Mouse (Mus musculus) spleen, adult 2 months (tissue): ENCODE measurements around the gene Galnt2. TPM values are rescaled to one million over a fixed set of nuclear protein-coding genes. Genes with fewer than 3 reads are reported as not detected.
A peak's percentile ranks its signal among the peaks of the same experiment; 100 is the strongest.

Experiments
- DNase-seq, 2 experiments: peaks; one replicate each; pipeline versions ENCODE4 v3.0.0 to v3.0.0-alpha.2; 2012 to 2021; ENCODE audit warnings: low spot score in 2 of 2, low read depth in 1 of 2
- H3K27ac ChIP-seq: fragments of 200-500 bp; 2 replicates; pipeline ENCODE4 v1.5.1; 2012; ENCODE audit warnings: low read length, inconsistent platforms; ENCODE audit not compliant: insufficient read depth
- H3K27me3 ChIP-seq: fragments of 200-500 bp; 2 replicates; pipeline ENCODE4 v1.6.1; 2012; ENCODE audit warnings: mild to moderate bottlenecking, moderate library complexity, low read length, inconsistent platforms; ENCODE audit not compliant: control insufficient read depth, insufficient read depth
- H3K36me3 ChIP-seq: fragments of 200-500 bp; 2 replicates; pipeline ENCODE4 v1.6.1; 2012; ENCODE audit warnings: mild to moderate bottlenecking, low read length, inconsistent platforms; ENCODE audit not compliant: control insufficient read depth, insufficient read depth
- H3K4me1 ChIP-seq: fragments of 200-500 bp; 2 replicates; pipeline ENCODE4 v1.6.1; 2011; ENCODE audit warnings: inconsistent platforms; ENCODE audit not compliant: control insufficient read depth, insufficient read depth, insufficient read length
- H3K4me3 ChIP-seq: fragments of 200-500 bp; 2 replicates; pipeline ENCODE4 v1.5.1; 2011; ENCODE audit warnings: mild to moderate bottlenecking, inconsistent platforms; ENCODE audit not compliant: insufficient read depth, insufficient read length; ENCODE audit errors: extremely low read depth
- CTCF ChIP-seq: fragments of 200-500 bp; IDR thresholded peaks from 2 replicates; pipeline ENCODE4 v1.5.1; 2011; ENCODE audit warnings: mild to moderate bottlenecking, inconsistent platforms; ENCODE audit not compliant: insufficient read depth, insufficient read length, insufficient replicate concordance; ENCODE audit errors: extremely low read depth
- POLR2A ChIP-seq: fragments of 200-500 bp; IDR thresholded peaks from 2 replicates; pipeline ENCODE4 v1.6.1; 2011; ENCODE audit warnings: low read depth, low read length, inconsistent platforms
- WGBS: fragments of 180-500 bp; shearing (Covaris S2); methylation state at CpG from one replicate; pipeline ENCODE4 v1.1.7; 2018; 5-methylcytosine and 5-hydroxymethylcytosine counted together
- polyA plus RNA-seq: library from polyadenylated mRNA; depleted of rRNA; stranded (reverse); fragments of >200 nt; gene quantifications from 2 replicates; pipeline ENCODE4 v1.2.3, GENCODE M21; 2012

Gene Galnt2
- polyA plus RNA-seq, 1 experiment: 9.4 TPM

DNA sequence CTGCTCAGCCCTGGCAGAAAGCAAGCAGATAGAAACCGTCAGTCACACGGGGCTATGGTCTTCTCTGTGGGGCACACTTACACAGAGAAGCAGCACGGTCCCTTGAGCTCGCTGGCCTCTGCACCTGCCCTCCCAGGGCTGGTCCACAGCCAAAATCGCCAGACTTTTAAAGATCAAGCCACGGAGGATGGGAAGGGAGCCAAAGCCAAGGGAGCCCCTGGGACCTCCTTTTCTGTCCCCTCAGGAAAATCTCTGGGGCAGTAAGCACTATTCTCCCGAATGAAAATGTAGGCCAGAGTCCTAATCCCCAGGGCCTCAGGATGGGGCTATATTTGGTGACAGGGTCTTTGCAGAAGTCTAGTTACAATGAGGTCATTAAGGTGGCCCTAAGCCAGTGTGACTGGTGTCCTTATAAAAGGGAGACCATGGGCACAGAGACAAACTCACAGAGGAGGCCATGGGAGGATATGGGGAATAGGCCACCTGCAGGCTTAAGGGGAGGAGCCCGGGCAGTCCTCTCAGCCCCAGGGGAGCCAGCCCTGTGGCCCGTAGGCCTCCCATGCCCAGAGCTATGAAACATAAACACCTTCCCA is 53.9 kb downstream of the Galnt2 start:
- Histone ChIP-seq H3K27me3 (no peaks in the 10 kb centered on the region), H3K36me3 (no peaks in the 10 kb centered on the region), H3K4me1 (peaks cover 21% of the 10 kb centered on the region; the same call in 1 of the 2 replicates), H3K4me3 (no peak overlapping the region), H3K27ac (no peak overlapping the region)
- no peak for DNase-seq
- 35% methylated on average over 9 of the region's 9 CpGs for WGBS
- TF ChIP-seq POLR2A: no peak
- no peak for TF ChIP-seq CTCF

DNA sequence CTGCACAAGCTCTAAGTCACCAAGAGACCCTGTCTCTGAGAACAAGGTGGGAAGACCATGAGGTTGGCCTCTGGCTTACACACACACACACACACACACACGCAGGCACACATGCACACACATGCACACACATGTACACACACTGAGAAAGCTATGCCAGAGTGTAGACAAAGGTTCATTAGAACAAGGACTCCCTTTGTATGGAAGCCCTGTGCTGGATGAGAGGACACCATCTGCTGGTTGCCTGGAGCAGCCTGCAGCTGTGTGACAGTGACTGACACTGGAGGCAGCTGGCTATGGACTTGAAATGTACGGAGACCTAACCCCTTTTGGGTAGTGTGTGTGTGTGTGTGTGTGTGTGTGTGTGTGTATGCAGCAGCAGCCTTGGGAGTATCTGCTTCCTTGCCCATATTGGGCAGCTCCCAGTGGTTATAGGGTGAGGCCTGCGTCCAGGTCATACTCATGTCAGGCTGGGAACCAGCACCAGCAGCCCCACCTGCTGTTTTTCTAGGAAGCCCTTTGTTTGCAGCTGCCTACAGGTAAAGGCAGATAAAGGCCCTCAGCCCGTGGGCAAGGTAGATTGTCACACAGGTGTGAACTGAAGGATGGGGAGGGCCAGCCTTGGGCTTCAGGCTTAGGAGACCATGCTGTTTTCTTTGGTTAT is 55.4 kb downstream of the Galnt2 start:
- Histone ChIP-seq H3K4me3 (no peak overlapping the region), H3K36me3 (no peaks in the 10 kb centered on the region), H3K4me1 (peaks cover 21% of the 10 kb centered on the region; the same call in 1 of the 2 replicates), H3K27me3 (no peaks in the 10 kb centered on the region), H3K27ac (peak overlapping the region; percentile 15; the same call in 1 of the 2 replicates)
- 72% methylated on average over 4 of the region's 4 CpGs for WGBS
- DNase-seq: no peak
- TF ChIP-seq POLR2A (no peak), CTCF (0 out of 2 replicates have a peak, but pooled peaks have one; percentile 10)

DNA sequence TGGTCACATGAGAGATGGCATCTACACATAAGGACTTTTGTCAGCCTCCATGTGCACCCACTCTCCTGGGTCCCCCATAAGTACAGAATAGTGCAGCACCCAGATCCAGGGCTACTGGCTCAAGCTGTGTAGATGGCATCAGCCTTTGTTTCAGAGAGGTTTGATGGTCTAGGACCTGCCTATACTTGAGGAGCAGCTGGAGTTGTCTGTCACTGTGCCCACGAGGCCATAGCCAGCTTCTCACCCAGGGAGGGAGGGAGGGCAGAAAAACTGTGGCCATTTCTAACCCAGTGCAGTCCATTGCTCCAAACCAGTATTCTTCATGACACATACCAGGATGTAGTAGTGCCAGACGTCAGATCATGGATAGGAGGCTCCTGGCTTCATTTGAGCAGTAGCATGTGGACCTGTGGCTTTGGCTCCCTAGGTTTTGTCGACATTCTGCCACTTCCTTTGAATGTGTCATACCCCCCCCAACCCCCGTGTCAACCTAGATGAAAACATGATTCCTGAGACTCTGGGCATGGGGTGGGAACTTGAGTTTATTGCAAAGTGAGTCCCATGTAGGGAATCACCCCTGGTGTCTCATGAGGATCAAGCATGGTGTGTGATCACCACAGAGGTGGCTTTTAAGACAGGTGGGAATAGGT is 57.1 kb downstream of the Galnt2 start:
- H3K27me3 ChIP-seq: no peaks in the 10 kb centered on the region
- no peak overlapping the region for H3K27ac ChIP-seq
- H3K4me3 ChIP-seq: no peak overlapping the region
- H3K36me3 ChIP-seq: no peaks in the 10 kb centered on the region
- no peak for DNase-seq
- peaks cover 7% of the 10 kb centered on the region; the same call in 1 of the 2 replicates for H3K4me1 ChIP-seq
- 43% methylated on average over 4 of the region's 4 CpGs for whole genome bisulfite sequencing
- TF ChIP-seq CTCF (no peak), POLR2A (no peak)

DNA sequence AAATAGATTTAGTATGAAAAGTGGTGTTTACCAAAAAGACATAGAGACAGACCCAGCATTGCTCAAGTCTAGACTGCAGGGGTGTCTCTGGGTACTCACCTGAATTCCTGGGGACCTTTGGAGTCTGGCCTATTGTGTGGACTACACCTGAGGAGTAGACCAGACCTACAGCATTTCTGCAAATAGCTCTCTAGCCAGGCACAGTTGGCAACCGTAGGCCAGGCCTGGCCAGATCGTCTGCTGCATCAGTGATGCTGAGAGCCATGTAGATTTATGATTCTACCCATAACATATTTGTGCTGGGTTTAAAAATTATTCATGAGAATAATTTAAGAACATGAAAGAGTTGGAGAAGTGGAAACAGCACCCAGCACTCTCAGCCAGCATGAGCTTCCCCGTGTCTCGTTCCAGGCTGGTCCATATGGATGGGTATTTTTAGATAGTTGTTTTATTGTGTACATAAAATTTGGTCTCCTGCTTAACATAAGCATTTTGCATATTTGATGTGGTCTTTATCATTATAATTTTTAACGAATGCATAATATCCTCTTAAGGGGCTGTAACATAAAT is 58.4 kb downstream of the Galnt2 start:
- Histone ChIP-seq H3K4me1 (peaks cover 6% of the 10 kb centered on the region; the same call in 1 of the 2 replicates), H3K36me3 (no peaks in the 10 kb centered on the region), H3K27me3 (no peaks in the 10 kb centered on the region), H3K4me3 (no peak overlapping the region), H3K27ac (no peak overlapping the region)
- DNase-seq: no peak
- 91% methylated on average over 5 of the region's 5 CpGs for WGBS
- TF ChIP-seq CTCF (no peak), POLR2A (no peak)

DNA sequence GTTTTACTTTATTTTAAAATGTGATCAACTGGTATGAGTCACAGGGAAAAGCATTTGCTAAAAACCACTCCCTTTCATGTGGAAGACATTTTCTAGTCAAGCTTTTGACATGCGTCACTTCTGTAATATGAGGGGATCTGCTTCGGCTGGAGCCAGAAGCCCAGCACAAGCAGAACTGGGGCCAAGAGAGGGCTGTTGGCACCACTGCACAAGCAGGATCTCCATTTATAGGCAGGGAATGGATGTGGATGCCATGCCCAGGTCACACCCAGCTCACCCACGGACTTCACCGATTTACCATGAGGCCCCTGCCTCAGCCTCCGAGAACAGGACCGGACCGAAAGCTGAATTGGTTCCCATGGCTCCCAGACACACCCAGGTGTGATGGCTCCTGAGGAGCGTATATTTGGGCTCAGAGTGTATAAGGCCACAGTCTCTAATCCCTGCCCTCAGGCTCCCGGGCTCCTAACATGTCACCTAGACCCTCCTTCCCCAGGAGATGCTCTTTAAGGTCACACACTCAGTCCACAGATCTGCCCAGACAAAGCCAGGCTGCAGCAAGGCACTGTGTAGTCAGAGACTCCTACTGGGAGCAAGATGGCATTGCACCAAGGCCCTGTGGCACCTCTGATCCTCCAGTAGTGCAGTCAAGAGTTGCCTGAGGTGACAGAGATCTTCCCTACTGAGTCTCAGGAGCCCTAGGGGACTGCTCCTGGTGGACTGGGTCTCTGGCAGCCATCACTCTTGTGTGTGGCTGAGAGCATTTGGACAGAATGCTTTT is 59.9 kb downstream of the Galnt2 start:
- Histone ChIP-seq H3K27me3 (no peaks in the 10 kb centered on the region), H3K27ac (no peak overlapping the region), H3K4me3 (no peak overlapping the region), H3K4me1 (peaks cover 5% of the 10 kb centered on the region; the same call in 1 of the 2 replicates), H3K36me3 (no peaks in the 10 kb centered on the region)
- no peak for DNase-seq
- 84% methylated on average over 9 of the region's 9 CpGs for WGBS
- TF ChIP-seq POLR2A: no peak
- peak; percentile 14; the same call in 1 of the 2 replicates for TF ChIP-seq CTCF

DNA sequence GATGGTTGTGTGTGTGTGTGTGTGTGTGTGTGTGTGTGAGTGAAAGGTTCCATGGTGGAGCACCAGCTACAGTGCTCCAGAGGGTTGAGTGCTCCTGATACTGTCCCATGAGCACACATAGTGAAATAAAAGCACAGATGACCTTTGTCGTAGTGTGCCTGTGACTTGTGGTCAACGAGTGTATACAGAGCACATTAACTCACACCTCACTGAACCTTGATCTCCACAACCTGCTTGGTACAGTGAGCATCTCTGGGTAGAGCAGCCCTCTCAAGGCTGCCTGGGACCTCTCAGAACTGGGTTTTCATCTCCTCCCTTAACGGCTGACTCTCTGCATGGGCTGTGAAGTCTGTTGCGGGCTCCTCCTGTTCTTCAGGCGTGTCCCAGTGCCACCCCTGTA is 60.5 kb downstream of the Galnt2 start:
- WGBS: 90% methylated on average over 5 of the region's 5 CpGs
- no peak overlapping the region for H3K27ac ChIP-seq
- H3K4me3 ChIP-seq: no peak overlapping the region
- H3K27me3 ChIP-seq: no peaks in the 10 kb centered on the region
- TF ChIP-seq POLR2A: no peak
- no peak for TF ChIP-seq CTCF
- peaks cover 5% of the 10 kb centered on the region; the same call in 1 of the 2 replicates for H3K4me1 ChIP-seq
- no peak for DNase-seq
- no peaks in the 10 kb centered on the region for H3K36me3 ChIP-seq
